ENCODE assay signal across 9 mouse cellular contexts in the genomic region with DNA sequence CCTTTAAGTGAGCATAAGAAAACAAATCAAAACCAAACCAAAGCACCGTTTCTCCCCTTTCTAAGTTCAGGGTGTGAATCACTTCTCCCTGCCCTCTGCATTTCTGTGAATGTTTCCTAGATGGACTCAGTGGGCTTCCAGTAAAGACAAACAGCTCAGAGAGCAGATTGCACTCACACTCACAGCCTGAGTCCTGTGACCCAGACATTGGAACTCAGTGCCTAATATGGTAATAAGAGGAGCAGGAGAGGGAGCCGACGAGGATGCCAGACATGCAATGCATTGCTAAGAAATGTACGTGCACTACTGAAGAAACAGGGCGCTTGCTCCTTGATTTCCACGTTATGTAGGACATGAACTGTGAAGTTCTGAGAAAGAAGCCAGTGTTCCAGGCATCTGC.
A peak's percentile ranks its signal among the peaks of the same experiment; 100 is the strongest.
DNase-seq lines count a peak whose midpoint lies in the region; ATAC-seq and TF ChIP-seq lines count a peak whose summit lies in the region.
"Had no signal": no experiment of that assay in that cellular context is flagged by ENCODE, and none has a peak within 500 bp of the region (broad histone marks: within the 10 kb centered on the region; RNA-seq: fewer than 3 reads in every experiment).

No protein-coding gene starts in this region.

- no peaks in the 10 kb centered on the region for H3K27me3 ChIP-seq in Patski
- no peaks in the 10 kb centered on the region for H3K27me3 ChIP-seq in heart, embryonic 13.5 days (replicated peaks)
- H3K27me3 ChIP-seq in neural tube, embryonic 15.5 days (replicated peaks), result no peaks in the 10 kb centered on the region

- H3K4me1 ChIP-seq in heart, embryonic 13.5 days, result peaks cover 85% of the 10 kb centered on the region
- H3K4me1 ChIP-seq in neural tube, embryonic 15.5 days, result peaks cover 37% of the 10 kb centered on the region

- in situ Hi-C loops in Patski (cut with MboI; ENCODE audit: low pct_unique_long_range_greater_than_20kb), result loop anchor here (10.0 kb wide), 1 partner anchor 100 kb away; a partner anchor contains a TSS

- 19% methylated on average over 6 of the region's 6 CpGs for WGBS in heart, embryonic 13.5 days
- 48% methylated on average over 6 of the region's 6 CpGs for WGBS in neural tube, embryonic 15.5 days

- H3K4me3 ChIP-seq in gastrocnemius, adult 2 months, result peak overlapping the region; percentile 23; the same call in 1 of the 2 replicates
- H3K4me3 ChIP-seq in heart, embryonic 13.5 days, result no peak overlapping the region
- no peak overlapping the region for H3K4me3 ChIP-seq in neural tube, embryonic 15.5 days (replicated peaks)

- no peaks in the 10 kb centered on the region for H3K36me3 ChIP-seq in heart, embryonic 13.5 days
- no peaks in the 10 kb centered on the region for H3K36me3 ChIP-seq in neural tube, embryonic 15.5 days

- POLR2A ChIA-PET in Patski (lab: Charles Lee), result no interaction called here

- CTCF ChIA-PET in Patski (lab: Charles Lee), result interaction anchor here (1.6 kb wide), 1 partner anchor 568 kb away, joined by 3 read pairs; no protein-coding TSS in a partner anchor

- peak overlapping the region; percentile 90 for H3K27ac ChIP-seq in gastrocnemius, adult 2 months
- peak overlapping the region; percentile 89 for H3K27ac ChIP-seq in heart, embryonic 13.5 days (replicated peaks)
- no peak overlapping the region for H3K27ac ChIP-seq in neural tube, embryonic 15.5 days (replicated peaks)

- peak; percentile 42 for ATAC-seq in Patski
- no peak for ATAC-seq in heart, embryonic 13.5 days (ENCODE audit: extremely low read depth, insufficient number of reproducible peaks, low FRiP score, low TSS enrichment)
- no peak for ATAC-seq in neural tube, embryonic 15.5 days (ENCODE audit: low FRiP score)

- intact Hi-C loops in gastrocnemius, adult 2 months (cut with DNase I), result loop anchor here (5.0 to 10.0 kb wide), 4 partner anchors 293 to 768 kb away; no protein-coding TSS in a partner anchor
- intact Hi-C loops in gastrocnemius, postnatal 36 days (cut with DNase I), result loop anchor here (10.0 kb wide), 1 partner anchor 570 kb away; no protein-coding TSS in a partner anchor

- DNase-seq in gastrocnemius, adult 2 months, result peak; percentile 47
- no peak for DNase-seq in gastrocnemius, postnatal 36 days
- no peak for DNase-seq in Patski (ENCODE audit: low read depth, low spot score)
- peak; percentile 51 for DNase-seq in lung, postnatal 10 days
- DNase-seq in c-Kit-positive CD71-positive TER-119-positive erythroid progenitor cells, embryonic 14.5 days (ENCODE audit: low spot score), result no peak
- no peak for DNase-seq in urinary bladder, postnatal 25 days (ENCODE audit: low spot score)
- DNase-seq: kidney, postnatal 25 days had no signal

- no peak for TF ChIP-seq CTCF in gastrocnemius, adult 2 months (IDR thresholded peaks at IDR 0.05)
- TF ChIP-seq CTCF in Patski (IDR thresholded peaks at IDR 0.05), result peak; percentile 22

- H3K4me2 ChIP-seq in heart, embryonic 13.5 days, result peak overlapping the region; percentile 9; the same call in 1 of the 2 replicates
- H3K4me2 ChIP-seq in neural tube, embryonic 15.5 days, result no peak overlapping the region

- peak overlapping the region; percentile 60 for H3K9ac ChIP-seq in heart, embryonic 13.5 days
- H3K9ac ChIP-seq in neural tube, embryonic 15.5 days (replicated peaks), result no peak overlapping the region

- H3K9me3 ChIP-seq in heart, embryonic 13.5 days, result no peaks in the 10 kb centered on the region
- no peaks in the 10 kb centered on the region for H3K9me3 ChIP-seq in neural tube, embryonic 15.5 days (replicated peaks)

Comparison
In these comparisons a context has a peak if more than half of its experiments do, and no peak if none do; other contexts are left out.
1. DNase-seq: peak in gastrocnemius, adult 2 months (single experiment) and lung, postnatal 10 days (single experiment); none in gastrocnemius, postnatal 36 days (0 of 2), Patski (single experiment), c-Kit-positive CD71-positive TER-119-positive erythroid progenitor cells, embryonic 14.5 days (single experiment) and urinary bladder, postnatal 25 days (single experiment).